ENCODE assay signal across 18 mouse cellular contexts in genomic region chr11:114044373-114044772, GRCm38 (mm10). TPM values are rescaled to one million over a fixed set of nuclear protein-coding genes. Genes with fewer than 3 reads are reported as not detected.
DNase-seq lines count a peak whose midpoint lies in the region; ATAC-seq and TF ChIP-seq lines count a peak whose summit lies in the region.
"Had no signal": no experiment of that assay in that cellular context is flagged by ENCODE, and none has a peak within 500 bp of the region (broad histone marks: within the 10 kb centered on the region; RNA-seq: fewer than 3 reads in every experiment).

No protein-coding gene starts in this region.

- intact Hi-C loops in heart, adult 2 months (cut with DNase I): no loop called here

- no peak overlapping the region for H3K4me3 ChIP-seq in heart, embryonic 10.5 days
- H3K4me3 ChIP-seq in heart, adult 2 months: no peak overlapping the region
- H3K4me3 ChIP-seq in kidney, postnatal 0 days (replicated peaks; ENCODE audit: low read depth, low read length): no peak overlapping the region
- no peak overlapping the region for H3K4me3 ChIP-seq in kidney, adult 2 months (ENCODE audit: insufficient read depth, low read depth, low read length)
- H3K4me3 ChIP-seq in embryonic facial prominence, embryonic 10.5 days: no peak overlapping the region
- H3K4me3 ChIP-seq: embryonic facial prominence, embryonic 12.5 days; embryonic facial prominence, embryonic 15.5 days; forebrain, embryonic 15.5 days; hindbrain, embryonic 13.5 days had no signal

- no peak overlapping the region for H3K4me2 ChIP-seq in kidney, postnatal 0 days (ENCODE audit: low read length)
- H3K4me2 ChIP-seq: embryonic facial prominence, embryonic 12.5 days; embryonic facial prominence, embryonic 15.5 days; forebrain, embryonic 15.5 days; heart, embryonic 11.5 days; hindbrain, embryonic 13.5 days had no signal

- no peak for ATAC-seq in kidney, postnatal 0 days (replicated peaks; ENCODE audit: low FRiP score, low read depth)
- ATAC-seq: activated CD4-positive, CD25-positive, alpha-beta regulatory T cell, adult 4 months; forebrain, embryonic 15.5 days; inflammation-experienced regulatory T-cells, adult 6 months had no signal

- no peak for DNase-seq in heart, embryonic 10.5 days (ENCODE audit: low spot score)
- no peak for DNase-seq in heart, adult 2 months
- no peak for DNase-seq in kidney, postnatal 0 days (ENCODE audit: low spot score)
- no peak for DNase-seq in kidney, adult 2 months
- DNase-seq in embryonic facial prominence, embryonic 10.5 days (ENCODE audit: low spot score): no peak
- DNase-seq in layer of hippocampus, adult 8-10 months (ENCODE audit: low spot score in 2 of 2): no peak
- DNase-seq: adrenal gland, postnatal 10 days; adrenal gland, postnatal 36 days; gastrocnemius, postnatal 25 days; heart, adult 18-20 months had no signal

- no peaks in the 10 kb centered on the region for H3K79me2 ChIP-seq in heart, adult 2 months (replicated peaks; ENCODE audit: control insufficient read depth, insufficient read depth, low read length)

- no peaks in the 10 kb centered on the region for H3K9me3 ChIP-seq in heart, embryonic 10.5 days
- no peaks in the 10 kb centered on the region for H3K9me3 ChIP-seq in kidney, postnatal 0 days (replicated peaks; ENCODE audit: low read length)
- H3K9me3 ChIP-seq in embryonic facial prominence, embryonic 10.5 days: peaks cover 6% of the 10 kb centered on the region; the same call in 1 of the 2 replicates
- H3K9me3 ChIP-seq: embryonic facial prominence, embryonic 12.5 days; embryonic facial prominence, embryonic 15.5 days; forebrain, embryonic 15.5 days; hindbrain, embryonic 13.5 days had no signal

- peaks cover 3% of the 10 kb centered on the region; the same call in 1 of the 2 replicates for H3K36me3 ChIP-seq in heart, embryonic 10.5 days
- no peaks in the 10 kb centered on the region for H3K36me3 ChIP-seq in heart, adult 2 months (ENCODE audit: control insufficient read depth, insufficient read depth, low read length)
- no peaks in the 10 kb centered on the region for H3K36me3 ChIP-seq in kidney, postnatal 0 days (ENCODE audit: insufficient read depth, low read length)
- H3K36me3 ChIP-seq in kidney, adult 2 months (ENCODE audit: control insufficient read depth, insufficient read depth, low read length): no peaks in the 10 kb centered on the region
- peaks cover 4% of the 10 kb centered on the region; the same call in 1 of the 2 replicates for H3K36me3 ChIP-seq in embryonic facial prominence, embryonic 10.5 days (replicated peaks)
- H3K36me3 ChIP-seq: embryonic facial prominence, embryonic 12.5 days; embryonic facial prominence, embryonic 15.5 days; forebrain, embryonic 15.5 days had no signal

- TF ChIP-seq EP300 in heart, adult 2 months (IDR thresholded peaks at IDR 0.05; ENCODE audit: insufficient read depth, low read depth, low read length): no peak

- H3K27ac ChIP-seq in heart, embryonic 10.5 days: peak overlapping the region; percentile 31; the same call in 1 of the 2 replicates
- no peak overlapping the region for H3K27ac ChIP-seq in heart, adult 2 months
- H3K27ac ChIP-seq in kidney, postnatal 0 days: 0 out of 2 replicates have a peak overlapping the region, but pooled peaks have one; percentile 5
- no peak overlapping the region for H3K27ac ChIP-seq in kidney, adult 2 months (ENCODE audit: insufficient read depth, low read depth, low read length)
- H3K27ac ChIP-seq in embryonic facial prominence, embryonic 10.5 days (replicated peaks): 0 out of 2 replicates have a peak overlapping the region, but pooled peaks have one; percentile 6
- H3K27ac ChIP-seq: embryonic facial prominence, embryonic 12.5 days; embryonic facial prominence, embryonic 15.5 days; forebrain, embryonic 15.5 days; hindbrain, embryonic 13.5 days had no signal

- no peaks in the 10 kb centered on the region for H3K27me3 ChIP-seq in heart, embryonic 10.5 days (ENCODE audit: insufficient read depth, poor library complexity, severe bottlenecking)
- no peaks in the 10 kb centered on the region for H3K27me3 ChIP-seq in heart, adult 2 months (ENCODE audit: control insufficient read depth, insufficient read depth, low read length)
- H3K27me3 ChIP-seq in kidney, postnatal 0 days (ENCODE audit: insufficient read depth, low read length): no peaks in the 10 kb centered on the region
- no peaks in the 10 kb centered on the region for H3K27me3 ChIP-seq in kidney, adult 2 months (replicated peaks; ENCODE audit: control insufficient read depth, insufficient read depth, low read length)
- no peaks in the 10 kb centered on the region for H3K27me3 ChIP-seq in embryonic facial prominence, embryonic 10.5 days (replicated peaks; ENCODE audit: low read depth, poor library complexity, severe bottlenecking)
- H3K27me3 ChIP-seq: embryonic facial prominence, embryonic 12.5 days; embryonic facial prominence, embryonic 15.5 days; forebrain, embryonic 15.5 days; hindbrain, embryonic 13.5 days had no signal

- no peak for TF ChIP-seq POLR2A in heart, adult 2 months (IDR thresholded peaks at IDR 0.05; ENCODE audit: insufficient read depth, low read depth, low read length)
- TF ChIP-seq POLR2A in kidney, adult 2 months (IDR thresholded peaks at IDR 0.05; ENCODE audit: low read depth, low read length): no peak

- no peak overlapping the region for H3K9ac ChIP-seq in heart, adult 2 months (ENCODE audit: low read depth, low read length)
- no peak overlapping the region for H3K9ac ChIP-seq in kidney, postnatal 0 days (ENCODE audit: low read depth, low read length)
- H3K9ac ChIP-seq: embryonic facial prominence, embryonic 12.5 days; embryonic facial prominence, embryonic 15.5 days; forebrain, embryonic 15.5 days; hindbrain, embryonic 13.5 days had no signal

- TF ChIP-seq CTCF in heart, adult 2 months (IDR thresholded peaks at IDR 0.05): no peak
- no peak for TF ChIP-seq CTCF in kidney, postnatal 0 days (IDR thresholded peaks at IDR 0.05; ENCODE audit: low read depth)
- TF ChIP-seq CTCF in kidney, adult 2 months (conservative IDR thresholded peaks at IDR 0.05; ENCODE audit: insufficient read depth, insufficient read length, low read depth, low read length): no peak

- H3K4me1 ChIP-seq in heart, embryonic 10.5 days: peaks cover 74% of the 10 kb centered on the region
- H3K4me1 ChIP-seq in heart, adult 2 months (ENCODE audit: control insufficient read depth, insufficient read depth, low read length): 0 out of 2 replicates have a peak, but pooled peaks cover 1% of the 10 kb centered on the region
- H3K4me1 ChIP-seq in kidney, postnatal 0 days (replicated peaks; ENCODE audit: insufficient read depth, low read length): 0 out of 2 replicates have a peak, but pooled peaks cover 14% of the 10 kb centered on the region
- no peaks in the 10 kb centered on the region for H3K4me1 ChIP-seq in kidney, adult 2 months (ENCODE audit: control insufficient read depth, insufficient read depth, low read length)
- peaks cover 74% of the 10 kb centered on the region for H3K4me1 ChIP-seq in embryonic facial prominence, embryonic 10.5 days

- WGBS in heart, embryonic 10.5 days: 71% methylated on average over 4 of the region's 4 CpGs
- WGBS in heart, adult 2 months: 69% methylated on average over 4 of the region's 4 CpGs
- WGBS in kidney, postnatal 0 days: 25% methylated on average over 4 of the region's 4 CpGs
- 43% methylated on average over 4 of the region's 4 CpGs for WGBS in kidney, adult 2 months
- WGBS in embryonic facial prominence, embryonic 10.5 days: 66% methylated on average over 4 of the region's 4 CpGs

RNA-seq across cellular contexts. Expression of gene Sdk2, which starts 22.5 kb away (rescaled TPM):
- 2.4 and 4.1 TPM in 2 replicates for polyA plus RNA-seq in heart, embryonic 10.5 days (2016; fragmentation: Nextera tagmentation; extraction: Ambion mirVana)
- total RNA-seq in heart, adult 2 months (2021): 1 to 10 TPM; 1.5 to 1.9 TPM
- 0.41 and 0.49 TPM in 2 replicates for polyA plus RNA-seq in heart, adult 2 months (2012; rRNA removed)
- 1.6 and 2.2 TPM in 2 replicates for polyA plus RNA-seq in kidney, postnatal 0 days (2015; fragmentation: Nextera tagmentation; extraction: Ambion mirVana)
- polyA plus RNA-seq in kidney, adult 2 months (2012; rRNA removed): 0.46 and 0.63 TPM in 2 replicates
- polyA plus RNA-seq in embryonic facial prominence, embryonic 10.5 days (2016; fragmentation: Nextera tagmentation; extraction: Ambion mirVana): 1.9 and 3.1 TPM in 2 replicates
- 10 to 100 TPM; 16.1 to 22.7 (median 21.2) TPM for total RNA-seq in layer of hippocampus, adult 8-10 months (2022)
- total RNA-seq: hematopoietic stem cell, adult 5-6 weeks had no signal
- polyA plus RNA-seq: activated CD4-positive, CD25-positive, alpha-beta regulatory T cell, adult 4 months had no signal

Comparison
In these comparisons a context has a peak if more than half of its experiments do, and no peak if none do; other contexts are left out.
1. H3K27ac ChIP-seq: peak in heart, embryonic 10.5 days (single experiment), kidney, postnatal 0 days (single experiment) and embryonic facial prominence, embryonic 10.5 days (single experiment); none in heart, adult 2 months (single experiment) and kidney, adult 2 months (single experiment).